Mouse (Mus musculus) liver, embryonic 16.5 days (tissue): ENCODE data around the gene Parp6. TPM values are rescaled to one million over a fixed set of nuclear protein-coding genes. Genes with fewer than 3 reads are reported as not detected.

Source experiments
- ATAC-seq: fragments of 200-750 bp; cut with Nextera tagmentation; 2 replicates; pipeline ENCODE4 v1.8.0; 2017; ENCODE audit warnings: low read depth, mild to moderate bottlenecking, moderate number of reproducible peaks, moderate library complexity
- H3K27ac ChIP-seq: fragments of 300-500 bp; sonication (generic); 2 replicates; pipeline ENCODE4 v1.5.1; 2014; ENCODE audit warnings: mild to moderate bottlenecking, low read length
- H3K27me3 ChIP-seq: fragments of 300-500 bp; sonication (generic); 2 replicates; pipeline ENCODE4 v1.6.1; 2014; ENCODE audit warnings: low read depth, low read length, mixed read lengths; ENCODE audit not compliant: control insufficient read depth, insufficient read depth
- H3K36me3 ChIP-seq: fragments of 300-500 bp; sonication (generic); 2 replicates; pipeline ENCODE4 v1.6.1; 2014; ENCODE audit warnings: mild to moderate bottlenecking; ENCODE audit not compliant: control insufficient read depth, insufficient read depth
- H3K4me1 ChIP-seq: fragments of 300-500 bp; sonication (generic); 2 replicates; pipeline ENCODE4 v1.6.1; 2014; ENCODE audit warnings: low read depth, low read length, mixed read lengths; ENCODE audit not compliant: control insufficient read depth
- H3K4me2 ChIP-seq: fragments of 300-500 bp; sonication (generic); 2 replicates; pipeline ENCODE4 v1.6.1; 2014; ENCODE audit warnings: low read depth, low read length, mixed read lengths
- H3K4me3 ChIP-seq: fragments of 300-500 bp; sonication (generic); 2 replicates; pipeline ENCODE4 v1.5.1; 2014; ENCODE audit warnings: low read depth, mild to moderate bottlenecking, low read length
- H3K9ac ChIP-seq: fragments of 300-500 bp; sonication (generic); 2 replicates; pipeline ENCODE4 v1.6.1; 2014; ENCODE audit warnings: low read depth, low read length
- H3K9me3 ChIP-seq: fragments of 300-500 bp; sonication (generic); replicated peaks from 2 replicates; pipeline ENCODE4 v1.6.1; 2016; ENCODE audit warnings: low read length; ENCODE audit not compliant: control insufficient read depth
- WGBS: fragments of 180-500 bp; shearing (Covaris S2); extraction: QIAGEN DNeasy Blood & Tissue Kit; methylation state at CpG from one replicate; pipeline ENCODE4 v1.1.7; 2014; ENCODE audit not compliant: insufficient replicate concordance; 5-methylcytosine and 5-hydroxymethylcytosine counted together
- polyA plus RNA-seq: library from polyadenylated mRNA; unstranded; fragments of >200 nt; fragmentation: Nextera tagmentation; extraction: Ambion mirVana; gene quantifications from 2 replicates; pipeline ENCODE4 v1.2.1, GENCODE M21; 2015

The Parp6 gene
- polyA plus RNA-seq, 1 experiment from 2014 or later, result 4.3 TPM

GRCm38 (mm10) chr9:59649911-59650310 lies 32.8 kb downstream of the Parp6 start:
- Histone ChIP-seq H3K9me3 (no peaks in the 10 kb centered on the region), H3K36me3 (no peaks in the 10 kb centered on the region), H3K9ac (no peak overlapping the region), H3K27ac (no peak overlapping the region), H3K4me3 (no peak overlapping the region), H3K4me1 (peaks cover 7% of the 10 kb centered on the region), H3K4me2 (no peak overlapping the region), H3K27me3 (peaks cover 15% of the 10 kb centered on the region)
- WGBS, result 74% methylated on average over 4 of the region's 4 CpGs
- ATAC-seq, result no peak

- peaks cover 19% of the 10 kb centered on the region for H3K4me1 ChIP-seq
- H3K27me3 ChIP-seq, result peaks cover 43% of the 10 kb centered on the region
- H3K36me3 ChIP-seq, result no peaks in the 10 kb centered on the region
- no peak for ATAC-seq
- H3K4me2 ChIP-seq, result no peak overlapping the region
- H3K4me3 ChIP-seq, result no peak overlapping the region
- WGBS, result 4% methylated on average over 3 of the region's 3 CpGs
- no peak overlapping the region for H3K27ac ChIP-seq
- H3K9ac ChIP-seq, result no peak overlapping the region
- no peaks in the 10 kb centered on the region for H3K9me3 ChIP-seq
These were observed 36.3 kb downstream of the Parp6 start for GRCm38 (mm10) chr9:59653371-59653770.

GRCm38 (mm10) chr9:59654450-59654983 lies 37.4 kb downstream of the Parp6 start:
- peaks cover 54% of the 10 kb centered on the region for H3K27me3 ChIP-seq
- H3K4me3 ChIP-seq, result no peak overlapping the region
- no peak overlapping the region for H3K4me2 ChIP-seq
- H3K36me3 ChIP-seq, result no peaks in the 10 kb centered on the region
- H3K9ac ChIP-seq, result no peak overlapping the region
- H3K9me3 ChIP-seq, result no peaks in the 10 kb centered on the region
- WGBS, result 53% methylated on average over 2 of the region's 2 CpGs
- peaks cover 19% of the 10 kb centered on the region for H3K4me1 ChIP-seq
- H3K27ac ChIP-seq, result no peak overlapping the region
- ATAC-seq, result no peak

GRCm38 (mm10) chr9:59655958-59656634 lies 39.0 kb downstream of the Parp6 start, which contains the start of gene Pkm:
TSS of gene Pkm (plus strand) at chr9:59656368.
- no peaks in the 10 kb centered on the region for H3K9me3 ChIP-seq
- under 1% methylated on average over 46 of the region's 46 CpGs for WGBS
- H3K9ac ChIP-seq, result peak within 1 kb of the TSS; percentile 48
- H3K27me3 ChIP-seq, result peaks cover 58% of the 10 kb centered on the region
- peaks cover 21% of the 10 kb centered on the region for H3K4me1 ChIP-seq
- H3K4me2 ChIP-seq, result peak within 1 kb of the TSS; percentile 79
- H3K36me3 ChIP-seq, result no peaks in the 10 kb centered on the region
- peak within 1 kb of the TSS; percentile 78 for H3K27ac ChIP-seq
- H3K4me3 ChIP-seq, result peak within 1 kb of the TSS; percentile 65
- ATAC-seq, result peak; percentile 83

- H3K9me3 ChIP-seq, result no peaks in the 10 kb centered on the region
- under 1% methylated on average over 65 of the region's 65 CpGs for WGBS
- H3K27me3 ChIP-seq, result peaks cover 61% of the 10 kb centered on the region
- ATAC-seq, result 0 out of 2 replicates have a peak, but pooled peaks have one; percentile 10
- peak overlapping the region; percentile 79 for H3K4me2 ChIP-seq
- H3K4me1 ChIP-seq, result peaks cover 29% of the 10 kb centered on the region
- H3K27ac ChIP-seq, result peak overlapping the region; percentile 78
- peak overlapping the region; percentile 65 for H3K4me3 ChIP-seq
- peak overlapping the region; percentile 47 for H3K9ac ChIP-seq
- no peaks in the 10 kb centered on the region for H3K36me3 ChIP-seq
These were observed 39.8 kb downstream of the Parp6 start for GRCm38 (mm10) chr9:59656635-59657617.

GRCm38 (mm10) chr9:59658146-59658545 lies 41.1 kb downstream of the Parp6 start:
- Histone ChIP-seq H3K27ac (no peak overlapping the region), H3K36me3 (no peaks in the 10 kb centered on the region), H3K9me3 (no peaks in the 10 kb centered on the region), H3K4me3 (peak overlapping the region; percentile 65), H3K9ac (no peak overlapping the region), H3K4me2 (peak overlapping the region; percentile 79), H3K4me1 (peaks cover 26% of the 10 kb centered on the region), H3K27me3 (peaks cover 71% of the 10 kb centered on the region)
- no peak for ATAC-seq
- WGBS, result 23% methylated on average over 4 of the region's 4 CpGs

GRCm38 (mm10) chr9:59659036-59660026 lies 42.2 kb downstream of the Parp6 start:
- peaks cover 74% of the 10 kb centered on the region for H3K27me3 ChIP-seq
- 21% methylated on average over 14 of the region's 14 CpGs for WGBS
- 0 out of 2 replicates have a peak overlapping the region, but pooled peaks have one; percentile 5 for H3K27ac ChIP-seq
- no peak overlapping the region for H3K9ac ChIP-seq
- H3K4me2 ChIP-seq, result peak overlapping the region; percentile 13
- no peaks in the 10 kb centered on the region for H3K9me3 ChIP-seq
- no peak overlapping the region for H3K4me3 ChIP-seq
- ATAC-seq, result peak; percentile 33
- H3K4me1 ChIP-seq, result peaks cover 22% of the 10 kb centered on the region
- no peaks in the 10 kb centered on the region for H3K36me3 ChIP-seq

GRCm38 (mm10) chr9:59660421-59660820 lies 43.3 kb downstream of the Parp6 start:
- Histone ChIP-seq H3K27ac (no peak overlapping the region), H3K27me3 (peaks cover 75% of the 10 kb centered on the region), H3K4me2 (peak overlapping the region; percentile 13; the same call in 1 of the 2 replicates), H3K4me3 (no peak overlapping the region), H3K9me3 (no peaks in the 10 kb centered on the region), H3K4me1 (peaks cover 22% of the 10 kb centered on the region), H3K36me3 (no peaks in the 10 kb centered on the region), H3K9ac (no peak overlapping the region)
- WGBS, result 31% methylated on average over 10 of the region's 10 CpGs
- no peak for ATAC-seq
